Mouse (Mus musculus) left cerebral cortex, adult 2 months (tissue): ENCODE data around the gene Gm8773. TPM values are rescaled to one million over a fixed set of nuclear protein-coding genes. Genes with fewer than 3 reads are reported as not detected.

Experiments used
- DNase-seq, 2 experiments: peaks; one replicate each; pipeline ENCODE4 v3.0.0; 2021 to 2022; ENCODE audit warnings: low spot score in 2 of 2, mixed read lengths in 1 of 2; ENCODE audit errors: extremely low spot score in 1 of 2
- H3K27ac ChIP-seq: fragments of 200-600 bp; 2 replicates; pipeline ENCODE4 v1.8.1; 2022
- H3K4me3 ChIP-seq: fragments of 200-600 bp; 2 replicates; pipeline ENCODE4 v1.8.1; 2022
- CTCF ChIP-seq: fragments of 200-600 bp; IDR thresholded peaks from 2 replicates; pipeline ENCODE4 v1.8.1; 2022; ENCODE audit warnings: antibody characterized with exemption, mild to moderate bottlenecking, moderate library complexity
- intact Hi-C: fragments of 180-260 bp; cut with DNase I; formaldehyde crosslinking; loops from one replicate; pipeline ENCODE4 v1.15.1; 2025
- long read RNA-seq, 2 experiments: library from polyadenylated mRNA; stranded (forward); transcript quantifications; one replicate each; pipeline ENCODE4 v2.0.0; 2021; ENCODE audit warnings: borderline mapping rate in 2 of 2
- total RNA-seq, 2 experiments: library from RNA; stranded (reverse); gene quantifications; 2 replicates each; pipeline ENCODE4 v1.2.3; 2021

Gene Gm8773
- total RNA-seq, result not detected
- long read RNA-seq, experiment 1, result 0 reads
- long read RNA-seq, experiment 2, result 0 reads

DNA sequence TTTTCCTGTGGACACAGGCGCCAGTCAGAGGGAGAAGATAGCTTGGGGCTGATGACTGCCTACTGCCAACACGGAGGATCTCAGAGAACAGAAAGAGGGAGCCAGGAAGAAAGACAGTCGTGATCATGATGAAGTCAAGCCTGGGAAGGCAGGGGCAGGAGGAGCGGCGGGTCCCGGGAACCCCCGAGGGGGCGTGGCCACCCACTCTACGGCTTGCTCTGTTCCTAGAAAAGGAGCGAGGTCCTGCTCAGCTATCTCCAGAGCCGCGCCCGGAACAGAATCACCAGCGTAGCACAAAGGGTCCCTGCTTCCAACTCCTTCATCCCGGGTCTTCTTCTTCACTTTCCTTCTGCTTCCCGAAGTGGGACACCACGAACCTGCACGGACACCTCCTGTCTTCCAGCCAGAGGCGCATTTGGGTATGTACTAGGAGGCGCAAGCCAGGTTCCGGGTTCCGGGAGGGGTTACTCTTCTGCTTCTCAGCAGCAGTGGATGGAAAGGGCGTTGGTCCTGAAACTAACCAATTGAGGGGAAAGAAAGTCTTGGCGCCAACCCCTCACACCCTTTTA, at the start of gene Gm8773:
TSS of gene Gm8773 (plus strand) at position 51 of the 569 bp plus-strand sequence.
- H3K27ac ChIP-seq, result no peak within 1 kb of the TSS
- DNase-seq, result peak in 1 of 2 experiments; percentile 35
- TF ChIP-seq CTCF, result no peak
- H3K4me3 ChIP-seq, result peak within 1 kb of the TSS; percentile 49
- intact Hi-C loops, result no loop called here

DNA sequence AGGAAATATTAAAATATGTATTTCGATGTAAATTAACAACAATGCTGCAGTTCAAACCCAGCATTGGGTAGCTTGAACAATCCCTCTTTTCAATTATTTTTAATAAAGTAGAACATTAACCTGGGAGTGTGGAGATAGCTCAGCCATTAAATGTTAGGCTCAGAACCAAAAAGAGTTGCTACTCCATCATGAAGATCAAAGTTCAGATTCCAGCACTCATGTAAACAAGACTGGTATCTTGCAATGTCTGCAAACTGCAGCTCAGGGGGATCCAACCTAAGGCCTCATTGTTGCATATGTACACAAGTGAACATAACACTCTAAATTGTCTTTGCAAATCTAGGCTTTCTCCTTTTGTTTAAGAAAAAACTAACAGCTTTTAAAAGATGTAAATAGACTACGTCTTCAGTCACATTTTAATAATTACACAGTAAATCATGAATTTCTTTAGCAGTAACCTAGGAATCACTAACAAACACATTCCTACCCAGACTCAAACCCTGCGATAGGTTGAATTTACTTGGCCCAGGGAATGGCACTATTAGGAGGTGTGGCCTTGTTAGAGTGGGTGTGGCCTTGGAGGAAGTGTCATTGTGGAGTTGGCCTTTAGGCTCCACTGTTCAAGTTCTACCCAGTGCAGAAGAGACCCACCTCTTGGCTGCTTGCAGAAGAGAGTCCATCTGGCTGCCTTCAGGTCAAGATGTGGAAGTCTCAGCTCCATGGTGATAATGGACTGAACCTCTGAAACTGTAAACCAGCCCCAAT, 39.8 kb upstream of the Gm8773 start:
- no peak for DNase-seq
- no peak for TF ChIP-seq CTCF
- intact Hi-C loops, result no loop called here
- no peak overlapping the region for H3K4me3 ChIP-seq
- H3K27ac ChIP-seq, result no peak overlapping the region

DNA sequence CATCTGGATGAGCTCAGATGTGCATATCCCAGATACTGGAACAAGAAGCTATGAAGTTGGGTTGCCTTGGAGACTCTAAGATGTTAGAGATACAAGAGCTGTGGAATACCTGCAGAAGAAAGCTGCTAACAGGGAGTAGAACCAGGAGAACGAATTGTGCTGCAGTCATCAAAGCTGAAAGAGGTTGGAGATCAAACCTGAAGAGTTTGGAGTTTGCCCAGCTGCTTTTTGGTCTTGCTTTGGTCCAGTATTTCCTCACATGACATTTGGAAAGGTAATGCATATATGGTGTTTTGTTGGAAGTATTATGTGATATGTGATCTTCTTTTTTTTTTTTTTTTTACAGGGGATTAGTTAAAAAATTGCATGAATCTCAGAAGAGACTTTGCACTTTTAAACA, 37.5 kb upstream of the Gm8773 start:
- intact Hi-C loops, result no loop called here
- TF ChIP-seq CTCF, result no peak
- H3K27ac ChIP-seq, result no peak overlapping the region
- H3K4me3 ChIP-seq, result no peak overlapping the region
- DNase-seq, result no peak

DNA sequence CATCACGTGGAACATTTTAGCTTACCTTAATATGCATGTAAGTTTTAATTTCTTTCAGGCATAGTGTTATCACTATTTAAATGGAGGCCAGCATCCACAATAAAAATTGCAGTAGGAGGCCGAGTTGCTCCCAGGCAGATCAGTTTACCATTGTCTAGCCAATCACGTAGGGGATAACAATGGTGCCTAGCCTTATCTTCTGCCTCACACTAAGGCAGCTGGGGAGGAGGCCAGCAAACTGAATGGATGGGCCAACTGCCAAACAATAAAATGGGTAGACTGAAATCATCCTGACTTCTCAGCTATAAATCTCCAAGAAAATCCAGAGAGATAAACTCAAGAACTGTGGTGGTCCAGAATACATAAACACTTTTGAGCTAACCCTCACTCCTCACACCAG, 33.8 kb upstream of the Gm8773 start:
- no peak for TF ChIP-seq CTCF
- DNase-seq, result no peak
- no peak overlapping the region for H3K4me3 ChIP-seq
- intact Hi-C loops, result no loop called here
- H3K27ac ChIP-seq, result no peak overlapping the region

GRCm38 (mm10) chr5:5540385-5540784, 33.2 kb upstream of the Gm8773 start:
- intact Hi-C loops, result no loop called here
- no peak for DNase-seq
- Histone ChIP-seq H3K27ac (no peak overlapping the region), H3K4me3 (no peak overlapping the region)
- TF ChIP-seq CTCF, result no peak

DNA sequence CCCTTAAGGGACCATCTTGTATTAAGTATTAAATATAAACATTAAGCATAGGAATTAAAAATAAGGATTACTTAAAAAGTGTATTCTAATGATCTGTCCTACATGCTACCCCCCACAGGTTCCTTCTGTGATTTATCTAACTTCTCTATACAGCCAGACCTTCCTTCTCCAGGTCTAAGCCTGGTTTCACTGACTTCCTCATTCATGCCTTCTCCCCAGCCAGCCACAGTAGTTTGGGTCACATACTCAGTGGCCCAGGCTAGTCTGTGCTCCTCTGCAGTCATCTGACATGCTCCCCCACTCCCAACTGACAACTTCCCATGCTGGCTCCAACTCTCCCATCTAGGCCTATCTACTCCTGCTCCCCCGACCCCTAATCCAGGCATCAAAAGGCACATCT, 22.5 kb upstream of the Gm8773 start:
- H3K4me3 ChIP-seq, result no peak overlapping the region
- intact Hi-C loops, result no loop called here
- no peak for DNase-seq
- no peak overlapping the region for H3K27ac ChIP-seq
- TF ChIP-seq CTCF, result no peak

DNA sequence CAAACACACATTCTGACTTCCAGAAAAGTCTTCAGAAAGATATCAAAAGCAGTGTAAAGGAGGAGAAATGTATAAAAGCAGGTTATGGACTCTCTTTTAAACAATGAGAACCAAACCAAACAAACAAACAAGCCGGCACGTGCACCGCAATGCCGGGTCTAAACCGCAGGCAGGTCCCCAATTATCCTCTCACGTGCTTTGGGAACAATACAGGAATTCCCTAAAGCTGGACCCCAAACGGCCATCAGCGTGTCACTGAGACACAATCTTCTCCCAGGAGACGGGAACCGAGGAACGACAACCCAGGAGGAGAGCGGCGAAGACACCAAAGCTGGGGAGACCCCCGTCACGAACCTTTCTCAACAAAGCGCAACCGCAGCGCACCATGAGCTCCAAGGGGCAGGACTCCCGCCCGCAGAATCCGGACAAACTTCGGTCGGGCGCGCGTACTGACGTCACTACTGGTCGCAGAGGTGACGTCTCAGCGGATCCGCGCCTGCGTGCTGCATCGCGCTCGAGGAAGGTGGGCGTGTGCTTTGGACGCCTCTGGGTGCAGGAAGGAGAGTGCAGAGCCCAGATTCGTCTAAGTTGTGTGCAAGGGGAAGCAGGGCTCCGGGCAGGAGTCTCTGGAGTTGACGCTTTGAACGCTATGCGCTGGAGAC, 14.4 kb upstream of the Gm8773 start, which contains the start of gene Gtpbp10:
TSS of gene Gtpbp10 (minus strand) at position 460 of the 662 bp plus-strand sequence.
- H3K4me3 ChIP-seq, result peak within 1 kb of the TSS; percentile 81
- no peak for TF ChIP-seq CTCF
- intact Hi-C loops, result loop anchor here (5.0 kb wide), 1 partner anchor 47 kb away; the partner anchor contains the start of gene Cldn12
- peak; percentile 90 to 97 for DNase-seq
- H3K27ac ChIP-seq, result peak within 1 kb of the TSS; percentile 58

- intact Hi-C loops, result loop anchor here (5.0 kb wide), 1 partner anchor 47 kb away; the partner anchor contains the start of gene Cldn12
- H3K27ac ChIP-seq, result peak overlapping the region; percentile 58
Observed at GRCm38 (mm10) chr5:5559798-5560197, 13.8 kb upstream of the Gm8773 start.

GRCm38 (mm10) chr5:5561041-5561706, 12.4 kb upstream of the Gm8773 start:
- DNase-seq, result no peak
- intact Hi-C loops, result no loop called here
- H3K4me3 ChIP-seq, result no peak overlapping the region
- H3K27ac ChIP-seq, result no peak overlapping the region
- no peak for TF ChIP-seq CTCF

More at GRCm38 (mm10) chr5:5559798-5560197, 13.8 kb upstream of the Gm8773 start:
- DNase-seq, result no peak
- peak overlapping the region; percentile 81 for H3K4me3 ChIP-seq
- TF ChIP-seq CTCF, result no peak

GRCm38 (mm10) chr5:5562435-5562834, 11.2 kb upstream of the Gm8773 start:
- Histone ChIP-seq H3K27ac (no peak overlapping the region), H3K4me3 (no peak overlapping the region)
- intact Hi-C loops, result no loop called here
- TF ChIP-seq CTCF, result no peak
- DNase-seq, result no peak

GRCm38 (mm10) chr5:5587686-5588085, 14.1 kb downstream of the Gm8773 start:
- no peak for DNase-seq
- no peak for TF ChIP-seq CTCF
- H3K27ac ChIP-seq, result no peak overlapping the region
- H3K4me3 ChIP-seq, result no peak overlapping the region
- intact Hi-C loops, result no loop called here
